Mouse (Mus musculus): Measurements from ENCODE around the gene Olfr684. TPM values are rescaled to one million over a fixed set of nuclear protein-coding genes. Genes with fewer than 3 reads are reported as not detected.

Olfr684 gene
- not detected in 2 replicates for polyA plus RNA-seq (2015; fragmentation: Nextera tagmentation; extraction: Ambion mirVana)

DNA sequence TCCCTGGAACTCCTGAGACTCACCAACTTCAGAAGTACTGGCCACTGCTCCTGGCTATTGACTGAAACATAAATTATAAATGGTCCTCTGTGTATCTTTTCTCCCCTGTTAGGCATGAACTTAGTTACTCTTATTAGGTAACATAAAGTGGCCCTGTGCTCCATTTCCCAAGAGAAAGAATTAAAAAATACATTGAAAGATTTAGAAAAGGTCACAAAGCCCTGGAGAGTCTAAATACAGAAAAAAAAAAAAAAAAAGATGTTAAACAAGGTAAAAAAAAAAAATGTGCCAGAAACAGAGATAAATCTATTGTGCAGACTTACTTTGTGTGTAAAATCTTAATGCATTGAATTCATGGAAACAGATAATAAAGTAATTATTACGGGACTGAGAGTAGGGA, at the start of gene Olfr684:
Gene Olfr684, minus strand, starts transcription at position 101 of the 400 bp plus-strand sequence.
- Histone ChIP-seq H3K4me1 (no peaks in the 10 kb centered on the region), H3K9me3 (replicated peaks) (no peaks in the 10 kb centered on the region), H3K27ac (replicated peaks) (no peak within 1 kb of the TSS), H3K36me3 (no peaks in the 10 kb centered on the region), H3K9ac (no peak within 1 kb of the TSS), H3K4me3 (replicated peaks) (no peak within 1 kb of the TSS), H3K4me2 (replicated peaks) (no peak within 1 kb of the TSS), H3K27me3 (no peaks in the 10 kb centered on the region)
- WGBS: 61% methylated on average over 1 of the region's 1 CpGs
- ATAC-seq (ENCODE audit: insufficient number of reproducible peaks, low FRiP score, low TSS enrichment, low read depth): no peak

DNA sequence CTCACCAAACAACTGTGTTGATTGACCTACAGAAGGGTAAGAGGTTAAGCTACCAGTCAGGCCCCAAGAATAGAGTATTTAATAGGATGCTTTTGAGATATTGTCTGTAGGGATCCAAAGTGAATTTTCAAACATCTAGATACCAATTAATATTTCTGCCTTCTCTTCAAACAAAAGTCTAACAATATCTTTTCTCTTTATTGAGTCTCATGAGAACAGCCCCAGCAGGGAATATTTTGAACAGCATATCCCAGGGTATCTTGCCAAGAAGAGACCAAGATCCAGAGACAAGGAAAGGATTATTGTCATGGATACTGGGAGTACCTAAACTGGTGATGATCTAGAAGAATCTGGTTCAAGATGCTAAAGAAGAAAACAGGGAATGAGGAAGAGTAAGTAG, 43.9 kb upstream of the Olfr684 start, which contains the start of gene Olfr686:
Gene Olfr686, minus strand, starts transcription at position 101 of the 400 bp plus-strand sequence.
- Histone ChIP-seq H3K27me3 (no peaks in the 10 kb centered on the region), H3K4me2 (replicated peaks) (no peak within 1 kb of the TSS), H3K9ac (no peak within 1 kb of the TSS), H3K4me3 (replicated peaks) (no peak within 1 kb of the TSS), H3K9me3 (replicated peaks) (no peaks in the 10 kb centered on the region), H3K4me1 (no peaks in the 10 kb centered on the region), H3K36me3 (no peaks in the 10 kb centered on the region), H3K27ac (replicated peaks) (no peak within 1 kb of the TSS)
- ATAC-seq (ENCODE audit: insufficient number of reproducible peaks, low FRiP score, low TSS enrichment, low read depth): no peak

DNA sequence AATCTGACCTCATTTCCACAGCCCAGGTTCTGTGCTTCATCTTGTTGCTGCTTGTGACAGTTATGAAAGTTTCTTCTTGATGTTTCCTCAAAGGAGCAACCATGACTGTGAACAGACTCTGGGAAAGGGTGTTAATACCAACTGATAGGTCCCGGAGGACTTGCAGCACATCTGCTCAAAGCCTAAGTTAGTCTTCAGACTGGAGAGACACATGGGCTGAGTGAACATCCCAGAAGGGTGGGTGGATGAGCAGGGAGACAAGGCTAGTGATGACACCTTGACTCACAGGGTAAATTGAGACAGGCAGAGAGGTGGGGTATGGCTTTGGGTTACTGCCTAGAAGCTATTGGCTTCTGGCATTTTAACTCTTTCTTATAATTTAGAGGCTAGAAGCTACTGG, 22.5 kb upstream of the Olfr684 start, which contains the start of gene Olfr685:
Gene Olfr685, minus strand, starts transcription at position 101 of the 400 bp plus-strand sequence.
- Histone ChIP-seq H3K9me3 (replicated peaks) (no peaks in the 10 kb centered on the region), H3K4me2 (replicated peaks) (no peak within 1 kb of the TSS), H3K27ac (replicated peaks) (no peak within 1 kb of the TSS), H3K9ac (no peak within 1 kb of the TSS), H3K36me3 (no peaks in the 10 kb centered on the region), H3K27me3 (no peaks in the 10 kb centered on the region), H3K4me3 (replicated peaks) (no peak within 1 kb of the TSS), H3K4me1 (no peaks in the 10 kb centered on the region)
- ATAC-seq (ENCODE audit: insufficient number of reproducible peaks, low FRiP score, low TSS enrichment, low read depth): no peak
- WGBS: 85% methylated on average over 1 of the region's 1 CpGs

DNA sequence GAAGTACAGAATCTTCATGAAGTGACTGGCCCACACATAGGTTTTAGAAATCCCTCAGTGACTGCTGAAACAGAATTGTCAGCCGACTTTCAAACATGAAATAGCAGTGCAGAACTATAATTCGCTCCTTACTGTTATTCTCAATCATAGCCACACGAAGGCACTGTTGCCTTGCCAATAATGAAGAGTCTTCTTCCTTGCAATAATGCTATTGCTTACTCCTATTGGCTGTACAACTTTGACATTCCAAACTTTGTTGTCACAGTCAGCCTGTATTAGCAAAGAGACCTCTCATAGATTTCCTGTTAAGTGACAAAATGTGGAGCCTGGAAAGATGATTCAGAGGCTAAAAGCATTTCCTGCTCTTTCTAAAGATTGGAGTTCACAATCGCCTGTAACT, 7.3 kb upstream of the Olfr684 start:
- no peak overlapping the region for H3K4me2 ChIP-seq (replicated peaks)
- H3K4me3 ChIP-seq (replicated peaks): no peak overlapping the region
- no peaks in the 10 kb centered on the region for H3K9me3 ChIP-seq (replicated peaks)
- WGBS: 51% methylated on average over 4 of the region's 4 CpGs
- H3K4me1 ChIP-seq: no peaks in the 10 kb centered on the region
- H3K27ac ChIP-seq (replicated peaks): no peak overlapping the region
- no peak overlapping the region for H3K9ac ChIP-seq
- H3K36me3 ChIP-seq: no peaks in the 10 kb centered on the region
- H3K27me3 ChIP-seq: no peaks in the 10 kb centered on the region
- no peak for ATAC-seq (ENCODE audit: insufficient number of reproducible peaks, low FRiP score, low TSS enrichment, low read depth)

DNA sequence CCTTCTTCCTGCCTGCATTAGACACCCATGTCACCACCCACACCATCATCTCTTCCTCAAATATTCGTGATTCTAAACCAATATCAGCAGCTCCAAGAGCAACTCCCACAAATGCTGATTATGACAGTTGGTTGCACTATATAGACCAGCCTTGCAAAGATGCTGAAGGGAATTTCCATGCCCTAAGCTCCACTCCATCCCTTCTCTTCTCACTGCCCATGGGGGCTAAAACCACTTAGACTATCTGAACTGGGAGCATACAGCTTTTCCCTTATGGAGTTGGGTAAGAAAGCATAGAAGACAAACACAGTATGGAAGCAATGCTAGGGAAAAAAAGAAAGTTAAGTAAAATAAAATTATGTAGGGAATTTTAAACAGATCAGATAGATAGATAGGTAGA, 16.5 kb downstream of the Olfr684 start, which contains the start of gene Olfr683:
Gene Olfr683, minus strand, starts transcription at position 101 of the 400 bp plus-strand sequence.
- Histone ChIP-seq H3K36me3 (no peaks in the 10 kb centered on the region), H3K27ac (replicated peaks) (no peak within 1 kb of the TSS), H3K4me2 (replicated peaks) (no peak within 1 kb of the TSS), H3K9me3 (replicated peaks) (no peaks in the 10 kb centered on the region), H3K4me1 (no peaks in the 10 kb centered on the region), H3K27me3 (no peaks in the 10 kb centered on the region), H3K4me3 (replicated peaks) (no peak within 1 kb of the TSS), H3K9ac (no peak within 1 kb of the TSS)
- WGBS: 67% methylated on average over 1 of the region's 1 CpGs
- no peak for ATAC-seq (ENCODE audit: insufficient number of reproducible peaks, low FRiP score, low TSS enrichment, low read depth)

DNA sequence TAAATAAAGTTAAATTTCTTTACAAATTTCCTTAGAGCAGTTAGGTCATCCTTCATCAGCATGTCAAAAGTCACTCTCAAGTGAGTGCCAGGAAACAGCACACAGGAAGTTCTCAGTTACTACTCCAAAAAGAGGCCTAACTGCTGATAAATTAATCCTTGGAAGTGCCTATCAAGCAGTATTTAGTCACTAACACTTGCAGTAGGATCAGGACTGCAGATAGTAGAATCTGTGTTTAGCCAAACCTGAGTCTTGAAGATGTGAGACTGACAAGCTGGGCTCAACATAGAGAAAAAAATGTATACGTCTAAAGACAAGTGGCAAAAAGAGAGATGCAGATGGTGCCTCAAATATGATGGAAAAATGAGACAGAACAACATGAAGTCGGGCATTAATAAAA, 22.2 kb downstream of the Olfr684 start:
- ATAC-seq (ENCODE audit: insufficient number of reproducible peaks, low FRiP score, low TSS enrichment, low read depth): no peak
- WGBS: 74% methylated on average over 2 of the region's 2 CpGs
- H3K9me3 ChIP-seq (replicated peaks): no peaks in the 10 kb centered on the region

DNA sequence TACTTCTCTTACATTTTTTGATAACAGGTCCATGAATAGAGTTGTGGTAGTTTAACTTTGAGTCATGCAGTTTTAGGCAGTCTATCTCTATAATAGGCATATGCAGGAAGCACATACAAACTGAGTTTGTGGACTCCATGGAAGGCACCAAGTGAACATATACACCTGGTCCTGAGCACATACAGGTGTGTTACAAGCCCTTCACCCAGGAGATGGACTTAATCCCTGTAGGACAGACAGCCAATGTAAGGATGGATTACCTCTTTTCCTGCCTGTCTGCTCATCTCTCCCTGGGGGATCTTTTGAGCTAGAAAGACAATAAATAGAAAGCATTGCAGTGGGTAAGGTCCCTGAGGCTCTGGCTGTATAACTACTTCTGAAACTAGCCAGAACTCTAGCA, 46.9 kb downstream of the Olfr684 start, which contains the start of gene Olfr681:
Gene Olfr681, plus strand, starts transcription at position 301 of the 400 bp plus-strand sequence.
- no peak within 1 kb of the TSS for H3K4me2 ChIP-seq (replicated peaks)
- H3K9ac ChIP-seq: no peak within 1 kb of the TSS
- H3K36me3 ChIP-seq: no peaks in the 10 kb centered on the region
- H3K4me1 ChIP-seq: no peaks in the 10 kb centered on the region
- H3K4me3 ChIP-seq (replicated peaks): no peak within 1 kb of the TSS
- H3K27ac ChIP-seq (replicated peaks): no peak within 1 kb of the TSS
- H3K9me3 ChIP-seq (replicated peaks): no peaks in the 10 kb centered on the region
- H3K27me3 ChIP-seq: no peaks in the 10 kb centered on the region
- no peak for ATAC-seq (ENCODE audit: insufficient number of reproducible peaks, low FRiP score, low TSS enrichment, low read depth)

More for the DNA sequence above, 22.2 kb downstream of the Olfr684 start:
- H3K36me3 ChIP-seq: no peaks in the 10 kb centered on the region
- no peaks in the 10 kb centered on the region for H3K27me3 ChIP-seq
- H3K27ac ChIP-seq (replicated peaks): no peak overlapping the region
- H3K4me1 ChIP-seq: no peaks in the 10 kb centered on the region
- no peak overlapping the region for H3K4me3 ChIP-seq (replicated peaks)
- H3K4me2 ChIP-seq (replicated peaks): no peak overlapping the region
- H3K9ac ChIP-seq: no peak overlapping the region

Other genes with a start within 250 kb of the Olfr684 start
- not detected in 2 replicates for gene Olfr667, start 242.2 kb downstream of the Olfr684 start, polyA plus RNA-seq (2015; fragmentation: Nextera tagmentation; extraction: Ambion mirVana)
- not detected in 2 replicates for gene Olfr668, start 235.6 kb downstream of the Olfr684 start, polyA plus RNA-seq (2015; fragmentation: Nextera tagmentation; extraction: Ambion mirVana)
- gene Olfr669, start 229.4 kb downstream of the Olfr684 start, polyA plus RNA-seq (2015; fragmentation: Nextera tagmentation; extraction: Ambion mirVana): 0.23 and 0.50 TPM in 2 replicates
- not detected in 2 replicates for gene Olfr670, start 201.0 kb downstream of the Olfr684 start, polyA plus RNA-seq (2015; fragmentation: Nextera tagmentation; extraction: Ambion mirVana)
- gene Olfr671, start 184.5 kb downstream of the Olfr684 start, polyA plus RNA-seq (2015; fragmentation: Nextera tagmentation; extraction: Ambion mirVana): 0.08 and 0.22 TPM in 2 replicates
- gene Olfr672, start 161.6 kb downstream of the Olfr684 start, polyA plus RNA-seq (2015; fragmentation: Nextera tagmentation; extraction: Ambion mirVana): 0.51 and 1.5 TPM in 2 replicates
- gene Olfr675, start 135.2 kb downstream of the Olfr684 start, polyA plus RNA-seq (2015; fragmentation: Nextera tagmentation; extraction: Ambion mirVana): not detected in 2 replicates
- gene Olfr676, start 131.0 kb downstream of the Olfr684 start, polyA plus RNA-seq (2015; fragmentation: Nextera tagmentation; extraction: Ambion mirVana): not detected in 2 replicates
- 0.47 TPM in 1 of 2 replicates, not detected in the other for gene Olfr677, start 112.3 kb downstream of the Olfr684 start, polyA plus RNA-seq (2015; fragmentation: Nextera tagmentation; extraction: Ambion mirVana)
- gene Olfr678, start 99.2 kb downstream of the Olfr684 start, polyA plus RNA-seq (2015; fragmentation: Nextera tagmentation; extraction: Ambion mirVana): not detected in 2 replicates
- 0.04 and 0.21 TPM in 2 replicates for gene Olfr679, start 82.4 kb downstream of the Olfr684 start, polyA plus RNA-seq (2015; fragmentation: Nextera tagmentation; extraction: Ambion mirVana)
- gene Olfr680-ps1, start 70.8 kb downstream of the Olfr684 start, polyA plus RNA-seq (2015; fragmentation: Nextera tagmentation; extraction: Ambion mirVana): not detected in 2 replicates
- gene Olfr681, start 46.8 kb downstream of the Olfr684 start, polyA plus RNA-seq (2015; fragmentation: Nextera tagmentation; extraction: Ambion mirVana): 0.11 and 0.71 TPM in 2 replicates
- gene Olfr683, start 16.6 kb downstream of the Olfr684 start, polyA plus RNA-seq (2015; fragmentation: Nextera tagmentation; extraction: Ambion mirVana): 0.61 TPM in 1 of 2 replicates, not detected in the other
- 0.25 and 0.27 TPM in 2 replicates for gene Olfr685, start 22.4 kb upstream of the Olfr684 start, polyA plus RNA-seq (2015; fragmentation: Nextera tagmentation; extraction: Ambion mirVana)
- gene Olfr686, start 43.8 kb upstream of the Olfr684 start, polyA plus RNA-seq (2015; fragmentation: Nextera tagmentation; extraction: Ambion mirVana): 0.09 TPM in 1 of 2 replicates, not detected in the other
- gene Olfr688, start 124.4 kb upstream of the Olfr684 start, polyA plus RNA-seq (2015; fragmentation: Nextera tagmentation; extraction: Ambion mirVana): 0.17 TPM in 1 of 2 replicates, not detected in the other
- gene Olfr689, start 147.5 kb upstream of the Olfr684 start, polyA plus RNA-seq (2015; fragmentation: Nextera tagmentation; extraction: Ambion mirVana): 0.20 and 0.53 TPM in 2 replicates
- gene Olfr690, start 170.5 kb upstream of the Olfr684 start, polyA plus RNA-seq (2015; fragmentation: Nextera tagmentation; extraction: Ambion mirVana): 0.13 and 0.24 TPM in 2 replicates
- 0.33 and 0.41 TPM in 2 replicates for gene Olfr691, start 178.6 kb upstream of the Olfr684 start, polyA plus RNA-seq (2015; fragmentation: Nextera tagmentation; extraction: Ambion mirVana)
- 0.33 and 0.39 TPM in 2 replicates for gene Olfr692, start 204.6 kb upstream of the Olfr684 start, polyA plus RNA-seq (2015; fragmentation: Nextera tagmentation; extraction: Ambion mirVana)
- not detected in 2 replicates for gene Gm5901, start 211.4 kb upstream of the Olfr684 start, polyA plus RNA-seq (2015; fragmentation: Nextera tagmentation; extraction: Ambion mirVana)
- gene Fam160a2, start 236.4 kb upstream of the Olfr684 start, polyA plus RNA-seq (2015; fragmentation: Nextera tagmentation; extraction: Ambion mirVana): 41.3 and 44.0 TPM in 2 replicates
- gene Cnga4, start 240.9 kb upstream of the Olfr684 start, polyA plus RNA-seq (2015; fragmentation: Nextera tagmentation; extraction: Ambion mirVana): 0.51 and 0.87 TPM in 2 replicates

All from embryonic facial prominence, embryonic 15.5 days (tissue).